Mouse (Mus musculus): ENCODE measurements around the gene Emp2. TPM values are rescaled to one million over a fixed set of nuclear protein-coding genes. Genes with fewer than 3 reads are reported as not detected.
"Not testable (repeated sequence)": the region's sequence is repeated elsewhere in the genome, so short reads cannot be mapped to it uniquely, and the experiment has no call there.

Gene Emp2
- polyA plus RNA-seq, 1 experiment from 2014 or later, result 1.6 TPM

DNA sequence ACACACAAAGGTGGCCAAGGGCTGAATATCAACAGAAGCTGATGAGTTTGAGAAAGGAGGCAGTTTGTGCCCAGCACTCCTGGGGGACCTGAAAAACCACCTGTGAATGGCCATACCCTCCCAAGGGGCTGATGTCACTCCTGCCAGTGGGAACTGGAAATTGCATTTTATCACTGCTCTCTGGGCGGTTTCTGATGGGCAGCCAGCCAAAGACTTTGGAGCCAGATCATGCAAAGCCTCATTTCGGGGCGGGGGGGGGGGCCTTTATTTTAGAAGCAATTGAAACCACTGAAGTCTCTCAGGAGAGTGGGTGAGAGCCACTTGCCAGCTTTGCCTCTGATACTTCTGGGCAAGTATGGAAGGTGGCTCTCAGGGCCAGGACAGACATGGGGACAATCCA lies 7.7 kb downstream of the Emp2 start:
- Histone ChIP-seq H3K36me3 (ENCODE audit: inconsistent target) (no peaks in the 10 kb centered on the region), H3K79me2 (ENCODE audit: inconsistent target) (no peaks in the 10 kb centered on the region), H3K27ac (no peak overlapping the region), H3K4me3 (ENCODE audit: inconsistent target) (no peak overlapping the region)
- 19% methylated on average over 3 of the region's 3 CpGs for WGBS (ENCODE audit: missing documents)

DNA sequence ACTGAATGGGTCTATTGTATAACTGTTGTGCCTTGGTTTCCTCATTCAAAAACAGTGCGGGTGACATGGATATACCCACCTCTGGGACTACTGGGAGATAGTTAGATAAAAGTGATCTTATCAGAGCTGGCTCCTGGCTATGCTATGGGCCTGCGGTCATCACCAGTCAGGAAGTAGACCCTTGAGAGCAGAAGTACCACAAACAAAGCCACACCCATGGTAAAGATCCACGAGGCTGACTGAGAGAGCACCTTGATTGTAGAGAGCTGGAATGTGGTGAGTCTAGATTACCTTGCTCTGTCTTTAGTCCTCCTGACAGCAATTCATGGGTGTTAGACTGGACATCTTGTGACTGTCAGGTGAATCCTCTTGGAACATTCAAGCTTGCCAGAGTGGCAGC lies 12.4 kb downstream of the Emp2 start:
- Histone ChIP-seq H3K79me2 (ENCODE audit: inconsistent target) (no peaks in the 10 kb centered on the region), H3K4me3 (ENCODE audit: inconsistent target) (no peak overlapping the region), H3K27ac (no peak overlapping the region), H3K36me3 (ENCODE audit: inconsistent target) (no peaks in the 10 kb centered on the region)
- 40% methylated on average over 3 of the region's 3 CpGs for WGBS (ENCODE audit: missing documents)

DNA sequence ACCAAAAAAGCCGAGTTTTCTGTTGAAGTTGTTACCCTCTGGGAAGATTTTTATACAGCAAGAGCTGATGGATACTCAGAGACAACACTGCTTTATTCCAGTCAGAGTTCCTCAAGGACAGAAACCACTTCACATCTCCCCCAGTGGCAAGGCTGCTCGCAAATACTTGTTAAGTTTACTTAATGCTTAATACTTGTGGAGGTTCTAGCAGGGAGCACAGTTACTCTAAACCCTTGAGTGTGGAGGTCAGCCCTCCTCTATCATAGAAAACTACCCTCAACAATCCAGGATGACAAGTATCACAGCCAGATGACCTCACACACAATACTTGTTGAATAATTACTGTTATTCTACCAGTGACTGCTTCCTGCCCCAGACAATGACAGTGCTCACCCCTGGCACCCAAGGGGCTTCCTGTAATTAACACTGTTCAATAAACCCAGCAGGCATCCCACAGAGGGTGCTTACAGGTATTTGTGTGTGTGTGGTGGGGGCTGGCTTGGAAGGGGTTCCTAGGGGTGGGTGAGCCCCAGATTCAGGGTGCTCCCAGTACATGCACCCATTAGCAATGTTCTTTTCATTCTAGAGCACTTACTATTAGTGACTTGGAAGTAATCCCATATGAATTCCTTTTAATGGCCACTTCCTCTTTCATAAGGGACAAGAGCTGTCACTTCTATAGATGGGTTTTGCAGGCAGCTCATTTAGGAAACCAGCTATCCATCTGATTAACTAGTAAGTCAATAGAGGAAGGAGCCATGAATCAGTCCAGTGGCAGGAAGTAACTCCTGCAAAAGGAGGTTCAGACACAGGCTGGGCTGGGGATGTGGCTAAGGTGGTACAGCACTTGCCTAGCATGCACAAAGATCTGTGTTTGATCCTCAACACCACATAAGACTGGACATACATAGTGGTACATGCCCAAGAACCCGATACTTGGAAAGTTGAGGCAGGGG lies 13.3 kb downstream of the Emp2 start:
- Histone ChIP-seq H3K36me3 (ENCODE audit: inconsistent target) (no peaks in the 10 kb centered on the region), H3K79me2 (ENCODE audit: inconsistent target) (no peaks in the 10 kb centered on the region), H3K4me3 (ENCODE audit: inconsistent target) (no peak overlapping the region), H3K27ac (no peak overlapping the region)
- 80% methylated on average over 2 of the region's 3 CpGs for WGBS (ENCODE audit: missing documents)

DNA sequence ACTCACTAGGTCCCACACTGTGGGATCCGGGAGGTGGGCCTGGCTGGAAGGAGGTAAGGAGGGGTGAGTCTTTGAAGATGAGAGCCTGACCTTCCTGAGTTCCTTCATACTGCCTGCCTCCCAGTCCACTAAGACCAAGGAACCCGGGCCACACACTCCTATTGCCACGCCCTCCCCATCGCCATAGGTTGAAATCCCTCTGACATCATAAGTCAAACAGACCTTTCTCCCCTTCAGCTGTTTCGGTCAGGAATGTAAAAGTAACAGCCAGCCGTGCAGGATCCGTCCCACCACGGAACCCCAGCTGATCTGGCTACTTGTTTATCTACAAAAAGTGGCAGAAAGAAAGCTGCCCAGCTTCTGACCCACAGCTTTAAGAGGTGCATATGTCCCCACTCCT lies 14.1 kb downstream of the Emp2 start:
- Histone ChIP-seq H3K79me2 (ENCODE audit: inconsistent target) (no peaks in the 10 kb centered on the region), H3K36me3 (ENCODE audit: inconsistent target) (no peaks in the 10 kb centered on the region), H3K4me3 (ENCODE audit: inconsistent target) (no peak overlapping the region), H3K27ac (no peak overlapping the region)
- 87% methylated on average over 8 of the region's 8 CpGs for WGBS (ENCODE audit: missing documents)

DNA sequence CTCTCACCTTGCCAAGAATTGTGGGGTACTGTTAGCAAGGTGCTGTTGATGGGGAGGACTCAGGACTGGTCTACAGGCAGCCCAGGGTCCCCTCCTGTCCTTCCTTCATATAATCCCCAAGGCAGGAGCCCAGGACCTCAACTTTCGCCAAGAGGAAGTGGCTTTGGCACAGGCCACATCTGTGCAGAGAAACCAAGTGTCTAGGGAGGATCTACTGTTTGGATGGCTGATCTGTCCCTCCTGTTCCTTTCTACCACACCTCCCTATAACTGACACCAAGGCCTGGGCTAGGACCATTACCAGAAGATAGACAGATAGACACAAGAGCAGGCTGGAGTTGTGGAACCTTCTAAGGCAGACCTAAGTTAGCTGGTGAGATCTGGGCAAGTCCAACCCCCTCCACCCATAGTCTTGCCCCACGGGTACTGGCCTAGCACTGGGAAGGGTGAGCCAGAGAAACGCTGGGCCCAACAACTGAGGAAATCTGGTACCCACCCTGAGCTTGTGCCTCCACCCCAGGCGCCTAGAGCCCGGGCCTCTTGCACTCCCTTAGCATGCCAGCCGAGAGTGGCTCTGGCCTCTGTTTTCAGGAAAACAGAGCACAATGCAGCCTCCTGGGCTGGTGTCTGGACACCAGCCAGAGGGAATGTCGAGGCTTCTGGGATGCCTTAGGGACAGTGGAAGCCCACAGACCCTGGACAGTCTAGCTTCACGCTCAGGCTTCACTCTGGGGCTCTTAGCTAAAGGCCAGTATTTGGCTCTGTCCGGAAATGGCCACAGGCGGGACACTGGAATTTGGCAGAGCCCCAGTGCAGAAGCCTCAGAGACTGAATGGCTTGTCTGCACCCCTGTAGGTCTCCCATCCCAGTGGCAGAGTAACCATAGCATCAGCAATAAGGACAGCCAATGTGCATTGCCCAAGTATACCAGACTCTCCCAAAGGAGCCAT lies 15.8 kb downstream of the Emp2 start:
- Histone ChIP-seq H3K79me2 (ENCODE audit: inconsistent target) (no peaks in the 10 kb centered on the region), H3K36me3 (ENCODE audit: inconsistent target) (no peaks in the 10 kb centered on the region), H3K4me3 (ENCODE audit: inconsistent target) (no peak overlapping the region), H3K27ac (no peak overlapping the region)
- 80% methylated on average over 10 of the region's 10 CpGs for WGBS (ENCODE audit: missing documents)

DNA sequence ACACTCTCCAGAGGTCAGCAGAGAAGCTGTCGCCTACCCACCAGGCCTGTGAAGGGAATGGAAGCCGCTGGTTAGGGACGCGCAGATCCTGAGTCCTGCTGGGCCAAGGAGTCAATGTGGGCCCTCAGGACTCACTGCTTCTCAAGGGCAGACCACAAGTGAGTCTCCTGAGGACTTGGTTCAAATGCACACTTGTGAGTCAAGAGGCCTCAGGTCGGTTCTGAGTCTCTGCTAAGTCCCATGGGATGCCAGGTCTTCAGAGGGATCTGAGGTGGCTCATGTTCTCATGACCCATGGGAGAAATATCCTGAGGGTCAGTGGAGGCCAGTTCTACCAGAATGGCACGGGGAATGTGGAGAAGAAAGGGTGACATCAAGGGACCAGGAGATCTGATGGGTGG lies 25.7 kb downstream of the Emp2 start:
- no peak overlapping the region for H3K27ac ChIP-seq
- H3K79me2 ChIP-seq (ENCODE audit: inconsistent target), result no peaks in the 10 kb centered on the region
- WGBS (ENCODE audit: missing documents), result 95% methylated on average over 6 of the region's 6 CpGs
- no peak overlapping the region for H3K4me3 ChIP-seq (ENCODE audit: inconsistent target)
- H3K36me3 ChIP-seq (ENCODE audit: inconsistent target), result no peaks in the 10 kb centered on the region

DNA sequence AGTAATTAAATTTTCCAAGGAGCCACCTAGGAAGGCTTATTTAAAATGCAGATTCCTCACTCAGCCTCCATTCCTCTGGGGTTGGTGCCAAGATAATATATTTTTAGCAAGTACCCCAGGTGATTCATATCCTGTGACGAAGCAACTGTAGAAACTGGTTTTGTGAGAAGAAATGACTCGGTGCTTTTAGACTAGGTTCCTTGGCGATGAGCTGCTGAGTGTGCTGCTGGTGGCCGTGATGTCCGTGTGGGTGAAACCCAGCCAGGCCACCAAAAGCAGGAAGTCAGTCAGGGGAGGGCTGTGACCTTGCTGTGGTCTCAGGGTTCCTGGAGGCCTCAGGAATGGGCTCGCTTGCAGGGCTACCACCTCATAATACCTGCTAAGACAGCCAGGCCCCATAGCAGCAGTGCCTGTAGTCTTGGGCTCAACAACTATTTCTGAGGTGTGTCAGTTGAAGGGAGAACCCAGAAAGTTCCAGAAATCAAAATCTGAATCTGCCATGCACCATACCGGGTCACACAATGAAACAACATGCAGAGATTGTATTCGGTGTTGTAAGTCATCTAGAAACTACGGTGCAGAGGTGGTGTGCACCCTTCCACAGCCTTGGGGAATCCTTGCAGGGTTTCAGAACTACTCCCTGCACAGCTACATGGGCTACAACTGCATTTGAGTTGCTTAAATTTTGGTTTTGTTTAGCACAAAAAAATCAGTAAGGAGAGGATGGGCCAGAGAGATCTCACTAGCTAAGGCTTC lies 27.1 kb downstream of the Emp2 start:
- no peak overlapping the region for H3K4me3 ChIP-seq (ENCODE audit: inconsistent target)
- H3K79me2 ChIP-seq (ENCODE audit: inconsistent target), result no peaks in the 10 kb centered on the region
- WGBS (ENCODE audit: missing documents), result 19% methylated on average over 9 of the region's 9 CpGs
- H3K27ac ChIP-seq, result peak overlapping the region; percentile 48
- no peaks in the 10 kb centered on the region for H3K36me3 ChIP-seq (ENCODE audit: inconsistent target)

DNA sequence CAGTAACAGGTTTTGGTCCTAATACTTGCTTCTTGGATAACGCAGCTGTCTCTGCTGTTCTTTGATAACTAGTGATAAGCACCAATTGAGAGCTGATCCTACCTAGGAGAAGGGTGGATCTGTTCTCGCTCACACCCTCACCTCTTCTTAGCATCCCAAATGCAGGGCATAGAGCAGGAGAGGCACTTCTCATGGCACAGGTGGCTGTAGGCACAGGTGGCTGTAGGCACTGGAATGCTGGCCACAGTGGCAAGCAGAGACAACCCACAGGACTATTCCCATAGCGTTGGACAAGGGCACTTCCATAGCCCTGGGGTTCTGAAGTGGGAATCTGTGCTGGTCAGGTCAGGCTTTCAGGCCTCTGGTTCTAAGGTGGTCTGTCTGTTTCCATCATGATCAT lies 31.9 kb downstream of the Emp2 start:
- Histone ChIP-seq H3K79me2 (ENCODE audit: inconsistent target) (no peaks in the 10 kb centered on the region), H3K4me3 (ENCODE audit: inconsistent target) (no peak overlapping the region), H3K36me3 (ENCODE audit: inconsistent target) (no peaks in the 10 kb centered on the region), H3K27ac (no peak overlapping the region)
- WGBS (ENCODE audit: missing documents), result 98% methylated on average over 3 of the region's 3 CpGs

DNA sequence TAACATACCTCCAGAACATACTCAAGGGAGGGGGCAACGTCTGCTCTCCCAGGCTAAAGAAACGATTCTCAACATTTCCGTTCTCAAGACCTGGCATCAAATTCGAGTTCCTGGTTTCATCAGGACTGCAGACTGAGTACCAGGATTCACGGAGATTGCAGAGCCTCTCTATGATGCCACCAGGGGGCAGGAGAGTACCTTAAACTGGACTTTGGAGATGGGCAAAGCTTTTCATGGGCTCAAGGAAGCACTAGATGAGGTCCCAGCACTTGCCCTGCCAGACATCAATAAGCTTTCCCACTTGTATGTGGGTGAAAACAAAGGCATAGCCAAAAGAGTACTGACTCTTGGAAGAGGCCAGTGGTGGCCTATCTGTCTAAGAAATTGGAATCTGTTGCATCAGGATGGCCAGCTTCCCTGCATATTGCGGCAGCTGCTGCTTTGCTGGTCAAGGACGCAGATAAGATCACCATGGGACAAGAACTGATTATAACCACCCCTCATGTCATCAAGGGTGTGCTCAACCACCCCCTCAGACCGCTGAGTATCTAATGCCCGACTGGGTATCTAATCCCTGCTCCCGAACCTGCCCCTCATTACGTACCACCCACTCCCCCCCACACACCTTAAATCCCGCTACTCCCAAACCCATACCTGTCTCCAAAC lies 33.3 kb downstream of the Emp2 start:
- H3K79me2 ChIP-seq (ENCODE audit: inconsistent target), result no peaks in the 10 kb centered on the region
- no peak overlapping the region for H3K27ac ChIP-seq
- 48% methylated on average over 12 of the region's 12 CpGs for WGBS (ENCODE audit: missing documents)
- H3K4me3 ChIP-seq (ENCODE audit: inconsistent target), result no peak overlapping the region
- no peaks in the 10 kb centered on the region for H3K36me3 ChIP-seq (ENCODE audit: inconsistent target)

DNA sequence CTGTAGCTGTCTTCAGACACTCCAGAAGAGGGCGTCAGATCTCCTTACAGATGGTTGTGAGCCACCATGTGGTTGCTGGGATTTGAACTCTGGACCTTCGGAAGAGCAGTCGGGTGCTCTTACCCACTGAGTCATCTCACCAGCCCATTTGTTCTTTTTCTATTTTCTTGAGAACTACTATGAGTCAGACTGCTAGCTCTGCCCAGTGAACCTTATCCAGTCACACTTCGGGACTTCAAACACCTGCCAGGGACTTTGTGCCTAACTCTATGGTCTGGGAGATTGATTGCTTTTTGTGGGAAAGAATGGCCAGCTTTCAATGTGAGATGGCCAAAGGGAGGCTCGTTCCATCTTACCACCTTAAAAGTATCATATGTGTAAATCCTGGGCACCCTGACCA lies 37.0 kb downstream of the Emp2 start:
- H3K4me3 ChIP-seq (ENCODE audit: inconsistent target); H3K79me2 ChIP-seq (ENCODE audit: inconsistent target); H3K36me3 ChIP-seq (ENCODE audit: inconsistent target); H3K27ac ChIP-seq: not testable (repeated sequence)
- WGBS (ENCODE audit: missing documents), result 96% methylated on average over 2 of the region's 5 CpGs

DNA sequence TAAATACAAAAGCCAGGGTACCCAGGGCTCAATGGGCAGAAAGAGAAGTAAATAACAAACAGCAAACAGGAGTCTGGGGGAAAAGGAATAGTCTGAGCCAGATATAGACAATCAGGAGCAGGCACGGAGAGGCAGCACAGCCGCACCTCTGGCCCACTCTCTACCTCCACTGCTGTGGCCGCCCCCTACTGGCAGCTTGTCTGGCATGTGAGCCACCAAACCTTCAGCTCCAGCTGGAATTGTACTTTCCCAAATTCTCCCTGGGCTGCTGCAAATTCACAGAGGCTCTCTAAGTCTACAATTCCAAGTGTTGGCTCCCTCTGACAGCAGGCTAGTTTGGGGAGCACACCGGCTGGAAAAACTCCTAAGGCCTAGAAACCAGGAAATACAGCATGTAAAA lies 39.3 kb downstream of the Emp2 start:
- no peaks in the 10 kb centered on the region for H3K79me2 ChIP-seq (ENCODE audit: inconsistent target)
- 65% methylated on average over 4 of the region's 4 CpGs for WGBS (ENCODE audit: missing documents)
- H3K36me3 ChIP-seq (ENCODE audit: inconsistent target), result no peaks in the 10 kb centered on the region

DNA sequence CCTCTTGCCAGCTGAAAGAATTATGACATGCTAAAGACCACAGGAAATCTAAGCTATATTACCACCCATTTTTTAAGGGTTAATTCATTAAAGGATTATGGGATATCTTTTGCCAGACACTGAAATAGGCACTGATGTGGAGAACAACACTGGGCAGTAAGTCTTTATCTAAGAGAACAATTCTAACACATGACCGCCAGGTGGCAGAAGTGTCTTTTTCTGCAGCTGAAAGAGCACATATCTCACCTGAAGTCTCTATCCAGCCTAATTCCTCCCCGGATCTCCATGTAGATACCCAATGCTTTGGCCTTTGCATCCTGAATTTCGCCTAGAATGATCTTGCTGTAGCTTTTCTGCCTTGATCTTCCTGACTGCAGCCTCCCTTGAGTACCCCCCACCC lies 41.5 kb downstream of the Emp2 start:
- Histone ChIP-seq H3K36me3 (ENCODE audit: inconsistent target) (no peaks in the 10 kb centered on the region), H3K4me3 (ENCODE audit: inconsistent target) (no peak overlapping the region), H3K27ac (no peak overlapping the region), H3K79me2 (ENCODE audit: inconsistent target) (no peaks in the 10 kb centered on the region)
- 11% methylated on average over 3 of the region's 3 CpGs for WGBS (ENCODE audit: missing documents)

More for the DNA sequence above, 39.3 kb downstream of the Emp2 start:
- no peak overlapping the region for H3K4me3 ChIP-seq (ENCODE audit: inconsistent target)
- no peak overlapping the region for H3K27ac ChIP-seq

DNA sequence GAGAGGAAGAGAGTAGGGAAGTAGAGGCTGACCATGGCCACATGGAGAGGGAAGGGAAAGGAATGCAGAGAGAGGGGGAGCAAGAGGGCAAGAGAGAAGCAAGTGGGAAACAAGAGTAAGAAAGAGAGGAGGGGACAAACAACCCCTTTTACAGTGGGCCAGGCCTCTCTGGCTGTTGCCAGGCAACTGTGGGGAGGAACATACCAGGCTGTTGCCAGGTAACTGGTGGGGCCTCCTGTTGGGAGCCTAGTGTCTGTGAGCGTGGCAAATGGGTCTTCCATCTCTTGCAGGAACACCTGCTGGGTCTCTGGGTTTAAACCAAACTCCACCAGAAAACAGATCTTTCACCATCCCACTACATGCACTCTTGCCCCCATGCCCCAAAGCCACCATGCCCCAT lies 59.8 kb downstream of the Emp2 start:
- WGBS (ENCODE audit: missing documents), result 85% methylated on average over 1 of the region's 1 CpGs
- Histone ChIP-seq H3K27ac (no peak overlapping the region), H3K4me3 (ENCODE audit: inconsistent target) (no peak overlapping the region)

DNA sequence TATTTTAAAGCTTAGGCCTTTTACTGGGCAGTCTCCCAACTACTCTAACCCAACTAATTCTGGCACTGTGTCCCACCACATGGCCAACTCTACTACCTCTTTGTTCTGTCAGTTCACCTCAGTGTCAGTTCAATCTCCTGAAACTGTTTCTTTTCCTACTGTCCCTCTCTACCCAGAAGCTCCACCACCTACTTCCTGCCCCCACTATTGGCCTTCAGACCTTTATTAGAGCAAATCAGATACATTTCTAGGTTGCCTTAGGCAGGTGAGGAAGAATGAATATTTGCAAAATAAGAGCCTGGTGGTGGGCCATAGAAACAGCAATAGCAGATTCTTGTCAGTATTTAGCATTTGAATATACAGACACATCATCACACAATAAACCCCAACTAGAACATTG lies 77.2 kb downstream of the Emp2 start:
- Histone ChIP-seq H3K27ac (no peak overlapping the region), H3K4me3 (ENCODE audit: inconsistent target) (no peak overlapping the region), H3K36me3 (ENCODE audit: inconsistent target) (no peaks in the 10 kb centered on the region), H3K79me2 (ENCODE audit: inconsistent target) (no peaks in the 10 kb centered on the region)

More for the DNA sequence above, 59.8 kb downstream of the Emp2 start:
- H3K36me3 ChIP-seq (ENCODE audit: inconsistent target), result no peaks in the 10 kb centered on the region
- no peaks in the 10 kb centered on the region for H3K79me2 ChIP-seq (ENCODE audit: inconsistent target)

Data from macrophage (primary cell).